Mouse (Mus musculus) frontal cortex, postnatal 36 days (tissue): Measurements from ENCODE around the gene Gm13103.
"Not testable (repeated sequence)": the region's sequence is repeated elsewhere in the genome, so short reads cannot be mapped to it uniquely, and the experiment has no call there.

Experiments
- DNase-seq, 2 experiments: peaks; one replicate each; pipeline ENCODE4 v3.0.0; 2022; ENCODE audit warnings: low spot score in 2 of 2

Gm13103 gene

GRCm38 (mm10) chr4:143846197-143846596 lies at the start of gene Gm13103:
Gene Gm13103, plus strand, starts transcription at chr4:143846497.
- not testable (repeated sequence) for DNase-seq

- no peak for DNase-seq
These were observed 30.3 kb upstream of the Gm13103 start, which contains the start of gene Gm13084 for GRCm38 (mm10) chr4:143815993-143816392. Gene Gm13084, minus strand, starts transcription at chr4:143816093.

DNA sequence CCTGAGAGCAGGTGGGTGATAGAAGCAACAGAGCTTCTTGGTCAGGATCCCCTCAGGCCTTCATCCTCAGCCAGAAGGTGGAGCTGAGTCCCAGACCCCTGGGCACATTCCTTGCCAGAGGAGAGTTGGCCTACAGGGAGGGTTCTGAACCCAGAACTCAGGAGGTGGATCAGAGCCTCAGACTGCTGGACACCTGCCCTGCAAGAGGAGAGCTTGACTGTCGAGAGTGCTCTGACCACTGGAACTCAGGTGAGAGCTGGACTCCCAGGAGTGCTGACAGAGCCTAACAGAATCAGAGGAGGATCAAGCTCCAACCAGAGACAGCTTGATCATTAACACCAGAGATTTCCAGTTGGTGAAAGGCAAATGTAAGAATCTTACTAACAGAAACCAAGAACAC lies 36.1 kb downstream of the Gm13103 start:
- DNase-seq = not testable (repeated sequence)

DNA sequence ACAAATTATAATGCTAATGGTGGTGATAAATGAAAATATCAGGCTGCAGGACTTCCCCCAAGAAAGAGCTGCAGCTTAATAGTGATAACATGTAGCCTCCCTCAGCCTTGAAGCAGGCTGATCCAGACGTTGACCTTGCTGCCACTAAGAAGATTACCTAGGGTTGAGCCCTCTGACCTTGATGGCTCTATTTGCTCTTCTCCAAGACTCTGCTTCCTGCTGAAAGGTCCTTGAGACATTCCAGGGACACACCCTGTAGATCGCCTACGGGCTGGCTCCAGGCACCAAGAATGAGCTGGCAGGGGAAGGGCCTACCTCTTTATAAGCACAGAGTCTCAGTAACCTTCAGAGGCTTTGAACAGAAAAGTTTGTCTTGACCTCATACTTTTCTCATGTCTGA lies 48.1 kb downstream of the Gm13103 start:
- DNase-seq = not testable (repeated sequence)

GRCm38 (mm10) chr4:143900280-143900679 lies 54.0 kb downstream of the Gm13103 start, which contains the start of gene Pramef6:
Gene Pramef6, minus strand, starts transcription at chr4:143900380.
- not testable (repeated sequence) for DNase-seq
